Mouse (Mus musculus) left cerebral cortex, postnatal 10 days (tissue): ENCODE results near the gene Hypm. TPM values are rescaled to one million over a fixed set of nuclear protein-coding genes. Genes with fewer than 3 reads are reported as not detected.

Experiments used
- DNase-seq, 2 experiments: peaks; one replicate each; pipeline ENCODE4 v3.0.0; 2021 to 2022; ENCODE audit warnings: low spot score in 2 of 2, mixed read lengths in 1 of 2; ENCODE audit errors: extremely low spot score in 1 of 2
- intact Hi-C: fragments of 180-260 bp; cut with DNase I; formaldehyde crosslinking; loops from one replicate; pipeline ENCODE4 v1.15.1; 2025
- total RNA-seq, 2 experiments: library from RNA; stranded (reverse); gene quantifications; 2 replicates each; pipeline ENCODE4 v1.2.3; 2021

Gene Hypm
- total RNA-seq = not detected

- DNase-seq = no peak
- intact Hi-C loops = no loop called here
Measured at GRCm38 (mm10) chrX:9846628-9847027, at the start of gene Hypm. Gene Hypm, plus strand, starts transcription at chrX:9846928.

- intact Hi-C loops = no loop called here
- no peak for DNase-seq
Measured at GRCm38 (mm10) chrX:9810101-9810500, 36.6 kb upstream of the Hypm start.

DNA sequence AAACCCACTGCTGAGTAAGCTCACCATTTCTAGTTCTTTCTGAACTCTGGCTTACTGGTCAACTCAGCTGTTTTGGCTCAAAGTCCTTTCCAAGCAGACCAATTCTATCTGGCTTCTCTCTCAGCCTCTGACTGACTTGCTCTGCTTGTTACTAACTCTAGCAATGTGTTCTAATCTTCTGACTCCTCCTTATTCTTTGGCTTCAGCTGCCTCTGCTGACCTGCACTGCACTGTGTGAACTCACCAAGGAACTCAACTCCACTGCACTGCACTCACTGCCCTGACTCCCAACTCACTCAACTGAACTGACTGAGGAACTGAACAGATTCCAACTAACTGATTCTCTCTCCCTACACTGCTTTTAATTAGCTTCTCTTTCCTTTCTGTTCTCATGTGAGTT, 34.3 kb upstream of the Hypm start:
- DNase-seq = no peak
- intact Hi-C loops = no loop called here

GRCm38 (mm10) chrX:9834779-9835178, 11.9 kb upstream of the Hypm start:
- intact Hi-C loops = no loop called here
- no peak for DNase-seq

DNA sequence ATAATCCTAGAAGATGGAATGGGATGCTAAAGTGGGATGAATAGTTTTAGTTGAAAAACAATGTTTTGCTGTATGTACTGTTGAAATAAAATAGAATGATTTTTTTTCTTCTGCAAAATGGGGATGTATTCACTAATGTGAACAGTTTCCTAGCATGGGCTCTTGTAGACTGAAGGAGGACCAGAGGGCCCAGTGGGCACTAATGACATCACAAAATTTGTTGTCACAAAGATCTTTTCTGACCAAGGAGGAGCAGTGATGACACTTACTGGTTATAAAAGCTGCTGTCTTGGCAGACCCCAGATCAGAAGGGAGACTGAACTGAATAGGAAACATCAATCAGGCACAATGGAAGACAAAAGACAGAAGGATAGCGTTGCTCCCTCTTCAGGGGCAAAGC, 2.7 kb downstream of the Hypm start, which contains the start of gene H2al3:
Gene H2al3, plus strand, starts transcription at position 301 of the 400 bp plus-strand sequence.
- no peak for DNase-seq
- intact Hi-C loops = no loop called here

- DNase-seq = no peak
- intact Hi-C loops = no loop called here
Measured at GRCm38 (mm10) chrX:9861859-9862258, 15.1 kb downstream of the Hypm start.

DNA sequence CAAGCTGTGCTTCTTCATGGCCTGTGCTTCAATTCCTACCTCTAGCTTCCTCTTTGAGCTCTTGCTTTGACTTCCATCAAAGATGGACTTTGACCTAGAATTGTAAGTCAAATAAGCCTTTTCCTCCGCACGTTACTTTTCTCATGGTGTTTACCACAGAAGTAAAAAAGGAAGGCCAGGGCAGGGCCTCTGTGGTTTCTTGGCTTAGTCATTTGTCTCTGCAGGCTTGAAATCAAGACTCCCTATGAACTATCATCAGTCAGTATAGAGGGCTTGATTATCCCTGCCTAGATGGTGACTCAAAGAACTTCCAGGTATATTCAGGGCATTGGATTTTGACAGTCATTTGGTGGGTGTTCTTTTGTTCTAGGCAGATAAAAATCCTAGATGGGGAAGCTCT, 28.8 kb downstream of the Hypm start:
- DNase-seq = no peak
- intact Hi-C loops = no loop called here

DNA sequence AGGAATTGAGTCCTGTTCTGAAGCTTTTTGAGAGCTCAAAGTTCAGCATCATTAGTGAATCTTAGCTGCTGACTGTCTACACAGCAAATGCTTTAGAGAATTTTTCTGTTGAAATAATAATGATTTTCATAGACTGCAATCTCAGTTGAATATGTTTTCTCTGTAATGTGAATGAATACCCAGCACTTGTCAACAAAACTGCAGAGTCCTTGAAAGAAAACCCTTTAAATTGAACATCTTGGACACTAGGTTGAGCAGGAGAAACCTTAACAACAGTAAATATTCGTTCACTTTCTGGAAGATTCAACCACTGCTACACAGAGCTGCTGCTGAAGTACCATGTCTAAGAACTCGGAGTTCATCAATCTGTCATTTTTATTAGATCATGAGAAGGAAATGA, 38.6 kb downstream of the Hypm start, which contains the start of gene Sytl5:
Gene Sytl5, plus strand, starts transcription at position 301 of the 400 bp plus-strand sequence.
- intact Hi-C loops = no loop called here
- no peak for DNase-seq

Other genes with a start within 250 kb of the Hypm start
- gene Dynlt3, start 183.9 kb upstream of the Hypm start, total RNA-seq = 100 to 1,000 TPM in 1 of 2 experiments, 10 to 100 TPM in 1; 97.5 to 108 TPM
- not detected for gene H2al3, start 2.8 kb downstream of the Hypm start, total RNA-seq
- gene Sytl5, start 38.7 kb downstream of the Hypm start, total RNA-seq = 1 to 10 TPM; 2.3 to 2.7 TPM